Mouse (Mus musculus) embryonic fibroblast, embryonic 13.5 days (primary cell): ENCODE results near the gene Gga1.

Experiments used
- CTCF ChIP-seq: IDR thresholded peaks from 2 replicates; pipeline ENCODE4 v1.5.1; 2011; ENCODE audit warnings: mild to moderate bottlenecking, control low read depth, low read length, moderate library complexity, borderline replicate concordance; ENCODE audit not compliant: insufficient read depth
- POLR2A ChIP-seq: IDR thresholded peaks from 2 replicates; pipeline ENCODE4 v1.6.1; 2011; ENCODE audit warnings: low read depth, mild to moderate bottlenecking, control low read depth, low read length, moderate library complexity

DNA sequence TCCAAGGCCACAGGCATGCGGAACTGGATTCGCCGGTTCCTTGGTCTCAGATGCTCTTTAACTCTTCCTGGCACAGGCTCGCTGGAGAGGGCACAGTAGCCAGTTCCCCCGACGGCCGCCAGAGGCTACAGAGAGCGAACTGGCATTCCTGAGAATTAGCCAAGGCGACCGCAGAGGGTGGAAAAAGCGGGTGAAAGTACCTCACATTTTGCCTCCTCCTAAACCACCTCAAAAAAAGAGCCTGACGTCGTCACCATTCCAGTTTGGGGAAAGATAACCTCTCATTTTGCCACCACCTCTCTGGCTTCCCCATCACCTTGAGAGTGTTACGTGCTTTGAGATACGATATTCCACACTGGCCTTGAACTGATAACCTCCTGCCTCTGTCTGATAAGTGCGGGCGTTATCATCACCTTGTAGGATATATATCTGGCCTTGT lies 713 bp upstream of the Gga1 start:
- TF ChIP-seq POLR2A (peak; percentile 50), CTCF (peak; percentile 34; the same call in 1 of the 2 replicates)
